Mouse (Mus musculus): ENCODE measurements at regions not wholly inside any gene's neighbourhood (a gene's known extent, or its start where the extent isn't known, plus 50 kb on each side); places are given as distances from the start of the nearest gene placed in this dataset.

GRCm38 (mm10) chr14:105999801-106000200, 103.2 kb upstream of the Spry2 start:
- no peak overlapping the region for H3K4me3 ChIP-seq (ENCODE audit: low read depth, low read length)
- no peak overlapping the region for H3K9ac ChIP-seq (ENCODE audit: low read length)
- ATAC-seq (replicated peaks; ENCODE audit: low FRiP score), result no peak
- WGBS, result 93% methylated on average over 6 of the region's 6 CpGs
- no peaks in the 10 kb centered on the region for H3K4me1 ChIP-seq (replicated peaks; ENCODE audit: control insufficient read depth, insufficient read depth, low read length)
- DNase-seq (ENCODE audit: low spot score), result no peak
- H3K4me2 ChIP-seq (ENCODE audit: low read depth, low read length, severe bottlenecking), result no peak overlapping the region
- H3K36me3 ChIP-seq (ENCODE audit: control insufficient read depth, insufficient read depth, low read length), result no peaks in the 10 kb centered on the region
- H3K27me3 ChIP-seq (ENCODE audit: control insufficient read depth, insufficient read depth, low read length), result no peaks in the 10 kb centered on the region
- H3K27ac ChIP-seq (ENCODE audit: low read depth, low read length), result no peak overlapping the region
- H3K9me3 ChIP-seq (ENCODE audit: control insufficient read depth, low read length), result no peaks in the 10 kb centered on the region

GRCm38 (mm10) chr14:106007769-106008168, 98.2 kb upstream of the Trim52 start:
- ATAC-seq (replicated peaks; ENCODE audit: low FRiP score), result no peak
- WGBS, result 96% methylated on average over 2 of the region's 2 CpGs
- Histone ChIP-seq H3K36me3 (ENCODE audit: control insufficient read depth, insufficient read depth, low read length) (no peaks in the 10 kb centered on the region), H3K9me3 (ENCODE audit: control insufficient read depth, low read length) (no peaks in the 10 kb centered on the region), H3K27ac (ENCODE audit: low read depth, low read length) (no peak overlapping the region), H3K4me3 (ENCODE audit: low read depth, low read length) (no peak overlapping the region), H3K4me1 (replicated peaks; ENCODE audit: control insufficient read depth, insufficient read depth, low read length) (no peaks in the 10 kb centered on the region), H3K9ac (ENCODE audit: low read length) (no peak overlapping the region), H3K4me2 (ENCODE audit: low read depth, low read length, severe bottlenecking) (no peak overlapping the region), H3K27me3 (ENCODE audit: control insufficient read depth, insufficient read depth, low read length) (no peaks in the 10 kb centered on the region)
- DNase-seq (ENCODE audit: low spot score), result no peak

- Histone ChIP-seq H3K27me3 (ENCODE audit: control insufficient read depth, insufficient read depth, low read length) (no peaks in the 10 kb centered on the region), H3K9ac (ENCODE audit: low read length) (no peak overlapping the region), H3K36me3 (ENCODE audit: control insufficient read depth, insufficient read depth, low read length) (no peaks in the 10 kb centered on the region), H3K9me3 (ENCODE audit: control insufficient read depth, low read length) (no peaks in the 10 kb centered on the region), H3K4me2 (ENCODE audit: low read depth, low read length, severe bottlenecking) (no peak overlapping the region), H3K4me3 (ENCODE audit: low read depth, low read length) (no peak overlapping the region), H3K4me1 (replicated peaks; ENCODE audit: control insufficient read depth, insufficient read depth, low read length) (no peaks in the 10 kb centered on the region), H3K27ac (ENCODE audit: low read depth, low read length) (no peak overlapping the region)
- no peak for DNase-seq (ENCODE audit: low spot score)
- ATAC-seq (replicated peaks; ENCODE audit: low FRiP score), result no peak
- WGBS, result 73% methylated on average over 3 of the region's 3 CpGs
These were observed 97.0 kb upstream of the Trim52 start for GRCm38 (mm10) chr14:106008951-106009350.

GRCm38 (mm10) chr14:106010961-106011360, 95.0 kb upstream of the Trim52 start:
- Histone ChIP-seq H3K9ac (ENCODE audit: low read length) (no peak overlapping the region), H3K27ac (ENCODE audit: low read depth, low read length) (no peak overlapping the region), H3K9me3 (ENCODE audit: control insufficient read depth, low read length) (no peaks in the 10 kb centered on the region), H3K36me3 (ENCODE audit: control insufficient read depth, insufficient read depth, low read length) (no peaks in the 10 kb centered on the region), H3K4me2 (ENCODE audit: low read depth, low read length, severe bottlenecking) (no peak overlapping the region), H3K4me1 (replicated peaks; ENCODE audit: control insufficient read depth, insufficient read depth, low read length) (no peaks in the 10 kb centered on the region), H3K27me3 (ENCODE audit: control insufficient read depth, insufficient read depth, low read length) (no peaks in the 10 kb centered on the region), H3K4me3 (ENCODE audit: low read depth, low read length) (no peak overlapping the region)
- ATAC-seq (replicated peaks; ENCODE audit: low FRiP score), result no peak
- WGBS, result 95% methylated on average over 6 of the region's 6 CpGs
- DNase-seq (ENCODE audit: low spot score), result no peak

- Histone ChIP-seq H3K36me3 (ENCODE audit: control insufficient read depth, insufficient read depth, low read length) (no peaks in the 10 kb centered on the region), H3K4me2 (ENCODE audit: low read depth, low read length, severe bottlenecking) (no peak overlapping the region), H3K4me3 (ENCODE audit: low read depth, low read length) (no peak overlapping the region), H3K4me1 (replicated peaks; ENCODE audit: control insufficient read depth, insufficient read depth, low read length) (no peaks in the 10 kb centered on the region), H3K9ac (ENCODE audit: low read length) (no peak overlapping the region), H3K27ac (ENCODE audit: low read depth, low read length) (no peak overlapping the region), H3K9me3 (ENCODE audit: control insufficient read depth, low read length) (no peaks in the 10 kb centered on the region), H3K27me3 (ENCODE audit: control insufficient read depth, insufficient read depth, low read length) (no peaks in the 10 kb centered on the region)
- WGBS, result 89% methylated on average over 6 of the region's 6 CpGs
- DNase-seq (ENCODE audit: low spot score) (no peak), ATAC-seq (replicated peaks; ENCODE audit: low FRiP score) (no peak)
These were observed 94.0 kb upstream of the Trim52 start for GRCm38 (mm10) chr14:106011991-106012427.

- DNase-seq (ENCODE audit: low spot score) (no peak), ATAC-seq (replicated peaks; ENCODE audit: low FRiP score) (no peak)
- no peaks in the 10 kb centered on the region for H3K9me3 ChIP-seq (ENCODE audit: control insufficient read depth, low read length)
- 95% methylated on average over 7 of the region's 7 CpGs for WGBS
- no peaks in the 10 kb centered on the region for H3K36me3 ChIP-seq (ENCODE audit: control insufficient read depth, insufficient read depth, low read length)
- no peak overlapping the region for H3K9ac ChIP-seq (ENCODE audit: low read length)
- no peak overlapping the region for H3K4me2 ChIP-seq (ENCODE audit: low read depth, low read length, severe bottlenecking)
- H3K4me1 ChIP-seq (replicated peaks; ENCODE audit: control insufficient read depth, insufficient read depth, low read length), result no peaks in the 10 kb centered on the region
- H3K27ac ChIP-seq (ENCODE audit: low read depth, low read length), result no peak overlapping the region
- no peak overlapping the region for H3K4me3 ChIP-seq (ENCODE audit: low read depth, low read length)
- H3K27me3 ChIP-seq (ENCODE audit: control insufficient read depth, insufficient read depth, low read length), result no peaks in the 10 kb centered on the region
These were observed 83.2 kb upstream of the Trim52 start for GRCm38 (mm10) chr14:106022806-106023205.

GRCm38 (mm10) chr14:106026815-106027214, 79.2 kb upstream of the Trim52 start:
- no peak overlapping the region for H3K9ac ChIP-seq (ENCODE audit: low read length)
- no peaks in the 10 kb centered on the region for H3K36me3 ChIP-seq (ENCODE audit: control insufficient read depth, insufficient read depth, low read length)
- H3K4me3 ChIP-seq (ENCODE audit: low read depth, low read length), result no peak overlapping the region
- H3K27me3 ChIP-seq (ENCODE audit: control insufficient read depth, insufficient read depth, low read length), result no peaks in the 10 kb centered on the region
- 91% methylated on average over 4 of the region's 4 CpGs for WGBS
- DNase-seq (ENCODE audit: low spot score), result no peak
- H3K27ac ChIP-seq (ENCODE audit: low read depth, low read length), result no peak overlapping the region
- ATAC-seq (replicated peaks; ENCODE audit: low FRiP score), result no peak
- no peak overlapping the region for H3K4me2 ChIP-seq (ENCODE audit: low read depth, low read length, severe bottlenecking)
- no peaks in the 10 kb centered on the region for H3K9me3 ChIP-seq (ENCODE audit: control insufficient read depth, low read length)
- H3K4me1 ChIP-seq (replicated peaks; ENCODE audit: control insufficient read depth, insufficient read depth, low read length), result no peaks in the 10 kb centered on the region

GRCm38 (mm10) chr14:106027686-106028085, 78.3 kb upstream of the Trim52 start:
- ATAC-seq (replicated peaks; ENCODE audit: low FRiP score), result no peak
- no peaks in the 10 kb centered on the region for H3K4me1 ChIP-seq (replicated peaks; ENCODE audit: control insufficient read depth, insufficient read depth, low read length)

GRCm38 (mm10) chr14:106031094-106031493, 74.9 kb upstream of the Trim52 start:
- H3K27ac ChIP-seq (ENCODE audit: low read depth, low read length), result no peak overlapping the region
- 90% methylated on average over 1 of the region's 1 CpGs for WGBS
- no peaks in the 10 kb centered on the region for H3K36me3 ChIP-seq (ENCODE audit: control insufficient read depth, insufficient read depth, low read length)
- no peak for ATAC-seq (replicated peaks; ENCODE audit: low FRiP score)
- H3K9me3 ChIP-seq (ENCODE audit: control insufficient read depth, low read length), result no peaks in the 10 kb centered on the region
- no peaks in the 10 kb centered on the region for H3K4me1 ChIP-seq (replicated peaks; ENCODE audit: control insufficient read depth, insufficient read depth, low read length)
- H3K4me2 ChIP-seq (ENCODE audit: low read depth, low read length, severe bottlenecking), result no peak overlapping the region
- H3K9ac ChIP-seq (ENCODE audit: low read length), result no peak overlapping the region
- DNase-seq (ENCODE audit: low spot score), result no peak
- H3K27me3 ChIP-seq (ENCODE audit: control insufficient read depth, insufficient read depth, low read length), result no peaks in the 10 kb centered on the region
- no peak overlapping the region for H3K4me3 ChIP-seq (ENCODE audit: low read depth, low read length)

More at GRCm38 (mm10) chr14:106027686-106028085, 78.3 kb upstream of the Trim52 start:
- Histone ChIP-seq H3K9ac (ENCODE audit: low read length) (no peak overlapping the region), H3K36me3 (ENCODE audit: control insufficient read depth, insufficient read depth, low read length) (no peaks in the 10 kb centered on the region), H3K4me2 (ENCODE audit: low read depth, low read length, severe bottlenecking) (no peak overlapping the region), H3K9me3 (ENCODE audit: control insufficient read depth, low read length) (no peaks in the 10 kb centered on the region), H3K27me3 (ENCODE audit: control insufficient read depth, insufficient read depth, low read length) (no peaks in the 10 kb centered on the region), H3K27ac (ENCODE audit: low read depth, low read length) (no peak overlapping the region), H3K4me3 (ENCODE audit: low read depth, low read length) (no peak overlapping the region)
- WGBS, result 92% methylated on average over 5 of the region's 5 CpGs
- DNase-seq (ENCODE audit: low spot score), result no peak
